Mouse (Mus musculus): ENCODE data around the gene Tdrd12.

Tdrd12 gene

DNA sequence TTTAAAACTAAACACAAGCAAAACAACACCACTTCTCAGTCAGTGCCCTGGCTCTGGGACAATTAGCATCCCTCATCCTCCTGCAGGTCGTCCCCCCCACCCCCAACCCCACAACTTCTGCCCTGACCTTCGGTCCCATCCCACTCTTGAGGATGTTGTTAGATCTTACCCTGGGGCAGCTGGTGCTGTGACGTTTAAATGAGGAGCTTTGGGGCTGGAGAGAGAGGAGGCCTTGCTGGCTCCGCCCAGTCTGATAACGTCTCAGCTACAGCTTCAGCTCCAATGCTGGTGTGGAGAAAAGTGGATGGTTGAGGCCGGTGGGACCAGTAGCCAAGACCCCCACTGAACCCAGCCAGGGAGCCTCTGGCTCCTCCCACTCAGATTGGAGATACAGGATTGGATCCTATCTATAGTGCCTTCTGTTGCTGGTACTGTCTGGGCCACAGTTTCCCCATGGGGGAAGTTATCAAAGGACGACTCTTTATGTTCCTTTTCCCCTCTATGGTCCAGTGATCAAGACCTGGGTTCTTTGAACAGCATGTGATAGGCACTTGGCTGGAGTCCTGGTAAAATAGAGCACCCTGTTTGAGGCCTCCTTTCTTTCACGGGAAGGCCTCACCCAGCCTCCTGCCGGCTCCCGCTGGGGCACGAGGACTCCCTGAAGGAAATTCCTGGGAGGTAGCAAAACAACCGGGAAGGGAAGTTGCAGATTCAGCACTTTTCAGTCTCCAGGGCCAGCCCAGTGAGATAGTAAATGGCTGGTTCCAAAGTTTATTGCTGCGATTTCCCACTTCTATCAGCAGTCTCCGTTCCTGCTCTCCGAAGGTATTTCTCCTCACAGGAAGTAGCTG, 89.3 kb downstream of the Tdrd12 start, which contains the start of gene Slc7a9:
Gene Slc7a9 (plus strand): TSS at position 801 of the 851 bp plus-strand sequence.
- CTCF ChIA-PET, result no interaction called here

DNA sequence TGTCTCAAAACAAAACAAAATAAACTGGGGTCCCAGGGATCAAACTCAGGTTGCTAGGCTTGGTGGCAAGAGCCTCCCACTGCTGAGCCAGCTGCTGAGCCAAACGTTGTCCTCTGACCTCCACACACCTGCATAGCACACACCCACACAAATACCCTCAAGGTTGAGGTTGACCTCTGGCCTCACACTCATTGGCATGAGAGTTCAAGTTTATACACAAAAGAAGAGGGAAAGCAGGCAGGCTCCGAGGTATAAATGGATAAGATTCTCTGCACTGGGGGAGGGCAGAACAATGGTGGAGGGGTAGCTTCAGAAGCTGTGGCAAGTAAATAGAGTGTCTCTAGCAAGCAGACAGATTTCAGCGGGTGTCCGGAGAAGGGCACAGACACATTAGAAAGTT, 90.0 kb downstream of the Tdrd12 start:
- CTCF ChIA-PET, result interaction anchor here (0.6 kb wide), 1 partner anchor 16 kb away, joined by 6 read pairs; no protein-coding TSS in a partner anchor

DNA sequence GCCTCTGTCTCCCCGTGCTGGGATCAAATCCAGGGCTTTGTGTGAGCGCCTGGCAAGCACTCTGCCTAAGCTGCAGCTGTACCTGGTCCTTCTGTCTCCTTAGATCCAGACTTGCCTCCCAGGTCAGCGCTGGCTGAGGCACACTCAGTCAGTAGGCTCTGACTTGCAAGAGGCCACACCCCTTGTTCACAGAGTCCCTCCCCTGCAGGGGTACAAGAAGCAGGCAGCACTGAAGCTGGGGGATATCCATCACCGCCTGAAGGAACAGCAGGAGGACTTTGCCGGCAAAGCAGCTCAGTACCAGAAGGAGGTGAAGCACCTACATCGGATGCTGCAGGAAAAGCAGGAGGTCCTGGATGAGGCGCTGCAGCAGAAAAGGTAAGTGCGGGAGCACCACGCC, 102.3 kb downstream of the Tdrd12 start:
- CTCF ChIA-PET, result no interaction called here

DNA sequence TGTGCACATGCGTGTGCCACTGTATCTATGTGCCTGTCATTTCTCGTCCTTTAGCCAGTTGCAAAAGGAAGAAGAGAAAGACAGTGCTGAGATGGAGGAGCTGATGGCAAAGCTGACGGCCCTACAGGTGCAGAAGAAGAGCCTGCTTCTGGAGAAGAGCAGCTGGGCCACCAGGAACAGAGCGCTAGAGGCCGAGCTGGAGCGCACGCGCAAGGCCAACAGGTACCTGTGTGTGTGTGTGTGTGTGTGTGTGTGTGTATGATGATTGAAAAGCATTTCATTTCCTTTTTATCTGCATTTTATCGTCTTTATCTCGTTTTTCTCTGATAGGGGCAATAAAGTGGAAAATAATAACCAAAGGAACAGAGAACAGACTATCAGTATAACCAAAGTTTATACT, 109.4 kb downstream of the Tdrd12 start:
- CTCF ChIA-PET, result no interaction called here

DNA sequence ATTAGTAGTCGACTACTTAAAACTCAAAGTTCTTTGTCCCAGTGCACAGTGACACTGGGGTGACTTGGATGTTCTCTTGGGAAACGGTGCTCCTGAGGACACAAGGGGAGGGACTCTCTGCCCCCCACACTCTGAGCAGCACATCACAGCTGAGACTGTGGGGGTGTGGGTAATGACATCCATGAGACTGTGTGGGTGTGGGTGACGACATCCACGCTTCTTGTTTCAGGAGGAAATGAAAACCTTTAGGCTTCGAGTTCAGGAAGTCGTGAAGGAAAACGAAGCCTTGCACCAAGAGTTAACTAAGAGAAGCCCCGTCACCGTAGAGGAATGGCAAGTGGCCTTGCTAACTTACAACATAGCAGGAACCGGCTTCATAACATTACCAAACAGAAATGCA, 114.5 kb downstream of the Tdrd12 start:
- CTCF ChIA-PET, result no interaction called here
